Mouse (Mus musculus) myocyte (in vitro differentiated cells): ENCODE results near the gene C5ar1. TPM values are rescaled to one million over a fixed set of nuclear protein-coding genes. Genes with fewer than 3 reads are reported as not detected.

ENCODE experiments used
- H3K27me3 ChIP-seq: one replicate; pipeline ENCODE4 v1.6.1; 2011; ENCODE audit not compliant: control insufficient read depth, insufficient read depth, insufficient read length
- H3K36me3 ChIP-seq: one replicate; pipeline ENCODE4 v1.6.1; 2011; ENCODE audit not compliant: control insufficient read depth, insufficient read depth
- H3K4me2 ChIP-seq: one replicate; pipeline ENCODE4 v1.6.1; 2011; ENCODE audit warnings: low read depth, control low read depth
- H3K4me3 ChIP-seq: one replicate; pipeline ENCODE4 v1.5.1; 2011; ENCODE audit warnings: mild to moderate bottlenecking, control low read depth, moderate library complexity
- H3K79me2 ChIP-seq: one replicate; pipeline ENCODE4 v1.6.1; 2011; ENCODE audit not compliant: control insufficient read depth, insufficient read depth
- H3ac ChIP-seq: one replicate; pipeline ENCODE4 v1.6.1; 2011; ENCODE audit not compliant: control insufficient read depth, insufficient read length
- CEBPB ChIP-seq: IDR thresholded peaks from 2 replicates; pipeline ENCODE4 v1.6.1; 2011; ENCODE audit warnings: mild to moderate bottlenecking, moderate library complexity; ENCODE audit not compliant: poor library complexity, insufficient read depth, severe bottlenecking
- E2F4 ChIP-seq: IDR thresholded peaks from one replicate; pipeline ENCODE4 v1.6.1; 2011; ENCODE audit warnings: mild to moderate bottlenecking, control low read depth, moderate library complexity; ENCODE audit not compliant: insufficient read depth
- MAX ChIP-seq: IDR thresholded peaks from one replicate; pipeline ENCODE4 v1.6.1; 2011; ENCODE audit warnings: low read depth, mild to moderate bottlenecking, control low read depth
- MYOD1 ChIP-seq, 3 experiments: IDR thresholded peaks; one replicate each; pipeline ENCODE4 v1.6.1; 2011; ENCODE audit warnings: control low read depth in 2 of 3, low read depth in 2 of 3, mild to moderate bottlenecking in 2 of 3, moderate library complexity in 1 of 3; ENCODE audit not compliant: insufficient read length in 2 of 3, control insufficient read depth in 1 of 3
- MYOG ChIP-seq, 3 experiments: IDR thresholded peaks; one replicate each; pipeline ENCODE4 v1.6.1; 2011; ENCODE audit warnings: control low read depth in 2 of 3, low read depth in 2 of 3, mild to moderate bottlenecking in 2 of 3; ENCODE audit not compliant: insufficient read length in 2 of 3, control insufficient read depth in 1 of 3, insufficient read depth in 1 of 3
- POLR2A ChIP-seq: IDR thresholded peaks from one replicate; pipeline ENCODE4 v1.6.1; 2011; ENCODE audit warnings: low read depth, mild to moderate bottlenecking, control low read depth, moderate library complexity; ENCODE audit not compliant: insufficient read length
- POLR2AphosphoS2 ChIP-seq: IDR thresholded peaks from one replicate; pipeline ENCODE4 v1.6.1; 2011; ENCODE audit warnings: low read depth, control low read depth; ENCODE audit not compliant: insufficient read length
- REST ChIP-seq: IDR thresholded peaks from one replicate; pipeline ENCODE4 v1.6.1; 2011; ENCODE audit warnings: mild to moderate bottlenecking, control low read depth, moderate library complexity; ENCODE audit not compliant: insufficient read depth, insufficient read length
- SRF ChIP-seq: IDR thresholded peaks from one replicate; pipeline ENCODE4 v1.6.1; 2011; ENCODE audit warnings: low read depth; ENCODE audit not compliant: control insufficient read depth, insufficient read length
- TCF12 ChIP-seq: IDR thresholded peaks from one replicate; pipeline ENCODE4 v1.6.1; 2011; ENCODE audit warnings: mild to moderate bottlenecking, control low read depth; ENCODE audit not compliant: poor library complexity, insufficient read depth, severe bottlenecking
- TCF3 ChIP-seq: IDR thresholded peaks from one replicate; pipeline ENCODE4 v1.6.1; 2011; ENCODE audit warnings: low read depth, control low read depth; ENCODE audit not compliant: insufficient read length
- USF1 ChIP-seq: IDR thresholded peaks from one replicate; pipeline ENCODE4 v1.6.1; 2011; ENCODE audit warnings: low read depth, mild to moderate bottlenecking, control low read depth, moderate library complexity
- polyA plus RNA-seq: library from polyadenylated mRNA; unstranded; fragments of >200 nt; fragmentation: generic; extraction: Trizol; gene quantifications from one replicate; pipeline ENCODE4 v1.2.1, GENCODE M21; 2012; ENCODE audit warnings: missing spikeins

Gene C5ar1
- polyA plus RNA-seq, 1 experiment: not detected

GRCm38 (mm10) chr7:16298927-16299326 lies 39.6 kb upstream of the C5ar1 start:
- no peaks in the 10 kb centered on the region for H3K27me3 ChIP-seq
- H3K4me2 ChIP-seq: peak overlapping the region; percentile 45
- H3K79me2 ChIP-seq: no peaks in the 10 kb centered on the region
- no peaks in the 10 kb centered on the region for H3K36me3 ChIP-seq
- H3K4me3 ChIP-seq: no peak overlapping the region
- no peak overlapping the region for H3ac ChIP-seq
- no peak for TF ChIP-seq REST
- TF ChIP-seq POLR2AphosphoS2: no peak
- no peak for TF ChIP-seq TCF3
- no peak for TF ChIP-seq SRF
- no peak for TF ChIP-seq POLR2A
- TF ChIP-seq E2F4: no peak
- no peak for TF ChIP-seq USF1
- TF ChIP-seq CEBPB: no peak
- no peak for TF ChIP-seq MAX
- TF ChIP-seq TCF12: no peak
- TF ChIP-seq MYOG (IDR thresholded peaks at IDR 0.05; ENCODE audit: control insufficient read depth in 1 of 3, insufficient read depth in 1 of 3, insufficient read length in 2 of 3, low read depth in 2 of 3): no peak
- TF ChIP-seq MYOD1 (IDR thresholded peaks at IDR 0.05; ENCODE audit: control insufficient read depth in 1 of 3, insufficient read length in 2 of 3, low read depth in 2 of 3): no peak

GRCm38 (mm10) chr7:16297616-16298015 lies 38.3 kb upstream of the C5ar1 start:
- no peak overlapping the region for H3ac ChIP-seq
- no peak overlapping the region for H3K4me2 ChIP-seq
- no peaks in the 10 kb centered on the region for H3K79me2 ChIP-seq
- TF ChIP-seq POLR2AphosphoS2: no peak
- TF ChIP-seq SRF: no peak
- no peak for TF ChIP-seq E2F4
- TF ChIP-seq USF1: no peak
- no peak for TF ChIP-seq CEBPB
- no peak for TF ChIP-seq REST
- TF ChIP-seq TCF12: no peak
- TF ChIP-seq MAX: no peak
- TF ChIP-seq POLR2A: no peak
- no peak for TF ChIP-seq TCF3
- TF ChIP-seq MYOD1 (IDR thresholded peaks at IDR 0.05; ENCODE audit: control insufficient read depth in 1 of 3, insufficient read length in 2 of 3, low read depth in 2 of 3): no peak
- no peak for TF ChIP-seq MYOG (IDR thresholded peaks at IDR 0.05; ENCODE audit: control insufficient read depth in 1 of 3, insufficient read depth in 1 of 3, insufficient read length in 2 of 3, low read depth in 2 of 3)
- H3K27me3 ChIP-seq: no peaks in the 10 kb centered on the region
- no peaks in the 10 kb centered on the region for H3K36me3 ChIP-seq
- H3K4me3 ChIP-seq: peak overlapping the region; percentile 2

- Histone ChIP-seq H3K27me3 (no peaks in the 10 kb centered on the region), H3K79me2 (no peaks in the 10 kb centered on the region), H3ac (no peak overlapping the region), H3K36me3 (no peaks in the 10 kb centered on the region), H3K4me3 (peak overlapping the region; percentile 2), H3K4me2 (peak overlapping the region; percentile 43)
- peak in 1 of 3 experiments; percentile 3 for TF ChIP-seq MYOG (IDR thresholded peaks at IDR 0.05; ENCODE audit: control insufficient read depth in 1 of 3, insufficient read depth in 1 of 3, insufficient read length in 2 of 3, low read depth in 2 of 3)
- peak; percentile 26 for TF ChIP-seq POLR2A
- no peak for TF ChIP-seq TCF3
- no peak for TF ChIP-seq MYOD1 (IDR thresholded peaks at IDR 0.05; ENCODE audit: control insufficient read depth in 1 of 3, insufficient read length in 2 of 3, low read depth in 2 of 3)
- peak; percentile 68 for TF ChIP-seq POLR2AphosphoS2
- TF ChIP-seq CEBPB: no peak
Measured at GRCm38 (mm10) chr7:16296766-16297390, 37.5 kb upstream of the C5ar1 start.

- Histone ChIP-seq H3K36me3 (no peaks in the 10 kb centered on the region), H3K4me3 (peak overlapping the region; percentile 23), H3K27me3 (no peaks in the 10 kb centered on the region), H3ac (no peak overlapping the region), H3K4me2 (peak overlapping the region; percentile 43), H3K79me2 (no peaks in the 10 kb centered on the region)
- TF ChIP-seq MYOD1 (IDR thresholded peaks at IDR 0.05; ENCODE audit: control insufficient read depth in 1 of 3, insufficient read length in 2 of 3, low read depth in 2 of 3) (no peak), MAX (no peak), E2F4 (no peak), POLR2AphosphoS2 (no peak), SRF (no peak)
Measured at GRCm38 (mm10) chr7:16296146-16296545, 36.8 kb upstream of the C5ar1 start.

- Histone ChIP-seq H3ac (peak overlapping the region; percentile 68), H3K4me3 (peak overlapping the region; percentile 23), H3K4me2 (peak overlapping the region; percentile 99), H3K27me3 (no peaks in the 10 kb centered on the region), H3K36me3 (no peaks in the 10 kb centered on the region), H3K79me2 (no peaks in the 10 kb centered on the region)
- TF ChIP-seq POLR2AphosphoS2: peak; percentile 62
- TF ChIP-seq CEBPB: no peak
- TF ChIP-seq MYOG (IDR thresholded peaks at IDR 0.05; ENCODE audit: control insufficient read depth in 1 of 3, insufficient read depth in 1 of 3, insufficient read length in 2 of 3, low read depth in 2 of 3): peak in 2 of 3 experiments; percentile 57 to 79
- no peak for TF ChIP-seq USF1
- TF ChIP-seq SRF: no peak
- no peak for TF ChIP-seq E2F4
- TF ChIP-seq REST: no peak
- no peak for TF ChIP-seq TCF12
- TF ChIP-seq MYOD1 (IDR thresholded peaks at IDR 0.05; ENCODE audit: control insufficient read depth in 1 of 3, insufficient read length in 2 of 3, low read depth in 2 of 3): peak in 2 of 3 experiments; percentile 61 to 68
- TF ChIP-seq TCF3: no peak
- TF ChIP-seq POLR2A: peak; percentile 72
- TF ChIP-seq MAX: no peak
Measured at GRCm38 (mm10) chr7:16295321-16295900, 36.1 kb upstream of the C5ar1 start.
